Mouse (Mus musculus) CD4-positive, CD25-positive, alpha-beta regulatory T cell (primary cell): ENCODE measurements around the gene Slc35e1. TPM values are rescaled to one million over a fixed set of nuclear protein-coding genes. Genes with fewer than 3 reads are reported as not detected.

ENCODE experiments used
- polyA plus RNA-seq: library from polyadenylated mRNA; unstranded; fragments of 100-300 nt; shearing (Covaris generic); gene quantifications from one replicate; pipeline ENCODE4 v1.2.1, GENCODE M21; 2017

Gene Slc35e1
- 54.4 TPM for polyA plus RNA-seq

DNA sequence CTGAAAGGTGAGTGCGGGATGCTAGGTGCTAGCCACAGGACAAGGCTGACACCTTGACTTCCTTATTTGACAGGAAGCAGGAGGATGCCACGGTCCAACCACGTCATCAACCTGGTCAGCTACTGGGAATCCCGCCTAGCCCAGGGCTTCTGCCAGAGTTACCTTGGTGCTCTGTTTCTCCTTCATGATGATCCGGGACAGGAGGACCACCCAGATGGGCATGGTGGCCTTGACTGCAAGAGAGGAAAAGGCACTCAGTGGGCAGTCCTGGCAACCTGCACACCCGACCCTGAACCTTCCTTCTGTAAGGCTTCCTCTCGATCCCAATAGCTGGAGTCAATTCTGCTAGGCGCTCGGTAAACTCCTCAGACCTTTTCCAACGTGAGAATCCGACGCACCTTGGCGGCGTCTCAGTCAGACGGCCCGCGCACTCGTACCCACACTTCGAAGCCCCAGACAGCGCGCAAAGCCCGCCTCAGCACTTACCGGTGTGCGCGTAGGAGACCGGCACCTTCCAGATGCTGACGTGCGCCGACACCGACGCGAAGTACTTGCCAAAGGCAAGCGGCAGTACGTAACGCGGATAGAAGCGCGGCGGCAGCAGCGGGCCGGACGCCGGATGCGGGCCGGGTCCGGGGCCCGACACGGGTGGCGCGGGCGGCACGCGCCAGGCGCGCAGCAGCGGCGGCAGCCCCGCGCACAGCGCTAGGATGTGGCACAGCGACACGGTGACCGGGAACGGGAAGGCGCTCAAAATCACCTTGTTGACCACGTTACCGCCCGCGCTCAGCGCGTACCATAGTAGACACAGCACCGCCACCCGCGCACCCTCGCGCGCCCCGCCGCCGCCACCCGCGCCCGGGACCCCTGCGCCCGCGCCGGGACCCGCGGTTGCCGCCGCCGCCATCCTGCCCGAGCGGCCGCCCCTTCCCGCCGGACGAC lies at the start of gene Slc35e1:
TSS of gene Slc35e1 (minus strand) at position 935 of the 942 bp plus-strand sequence.

DNA sequence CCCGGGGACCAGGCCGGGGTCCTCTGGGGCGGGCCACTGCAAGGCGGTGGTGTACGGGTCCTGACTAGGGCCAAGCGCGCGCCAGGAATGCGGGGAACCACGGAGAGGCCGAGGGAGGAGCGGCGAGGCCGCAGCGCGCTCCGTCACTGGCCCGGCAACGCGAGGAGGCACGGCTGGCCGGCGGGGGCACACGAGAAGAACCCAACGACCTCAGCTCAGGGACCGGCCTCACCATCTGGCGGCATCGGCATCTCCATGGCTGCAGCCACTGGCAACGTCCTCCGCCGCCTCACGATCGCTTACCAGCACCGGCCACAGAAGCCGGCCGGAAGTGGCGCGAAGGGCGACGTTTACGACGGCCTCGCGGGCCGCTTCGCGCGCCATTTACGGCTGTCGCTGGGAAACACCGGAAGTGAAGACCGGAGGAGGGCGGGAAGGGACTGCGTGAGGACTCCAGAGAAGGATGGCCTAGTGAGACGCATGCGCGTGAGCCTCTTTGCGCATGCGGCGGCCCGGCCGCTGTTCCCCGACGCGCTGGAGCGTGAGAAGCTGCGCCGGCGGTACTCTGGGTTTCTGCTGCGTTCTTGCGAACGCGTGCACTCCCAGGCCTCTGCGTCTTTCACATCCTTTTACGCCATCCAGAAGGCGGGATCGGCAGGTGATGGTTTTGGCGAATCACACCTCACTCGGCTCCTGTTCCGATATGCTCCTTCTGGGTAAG lies 17.4 kb downstream of the Slc35e1 start, which contains the start of gene Cherp:
TSS of gene Cherp (minus strand) at position 401 of the 721 bp plus-strand sequence.

DNA sequence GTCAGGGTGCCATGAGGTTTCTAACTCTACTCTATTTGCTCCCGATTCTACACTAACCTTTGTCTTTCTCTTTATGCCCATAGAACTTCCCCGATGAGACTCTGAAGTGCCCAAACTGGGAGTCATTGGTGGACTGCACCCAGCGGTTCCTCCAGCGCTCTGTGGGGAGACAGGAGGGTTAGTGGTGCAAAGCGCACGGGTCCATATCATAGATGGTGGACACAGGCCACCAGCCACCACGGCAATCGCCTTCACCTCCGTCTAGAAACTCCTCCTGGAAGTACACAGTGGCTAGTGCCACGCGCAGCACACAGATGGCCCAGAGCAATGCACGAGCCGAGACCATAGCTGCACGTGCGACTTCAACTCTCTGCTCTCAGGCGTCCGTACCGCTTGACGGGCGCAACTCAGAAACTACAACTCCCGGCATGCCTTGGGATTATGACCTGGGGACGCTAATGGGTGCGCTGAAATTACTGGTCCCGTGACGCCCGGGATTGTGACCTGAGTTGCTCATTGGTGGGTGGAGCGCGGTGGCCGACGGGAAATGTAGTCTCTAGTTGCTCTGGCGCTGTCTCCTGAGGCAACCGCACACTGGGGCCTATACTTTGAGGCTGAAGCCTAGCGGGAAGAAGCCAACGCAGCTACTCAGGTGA lies 48.9 kb downstream of the Slc35e1 start, which contains the start of the genes Calr3 and 1700030K09Rik:
TSS of gene Calr3 (minus strand) at position 533 of the 656 bp plus-strand sequence.
TSS of gene 1700030K09Rik (plus strand) at position 543 of the 656 bp plus-strand sequence.

Other genes with a start within 250 kb of the Slc35e1 start
- gene Gm10282, start 187.4 kb downstream of the Slc35e1 start, polyA plus RNA-seq: 3.6 TPM
- 663 TPM for gene Klf2, start 173.6 kb downstream of the Slc35e1 start, polyA plus RNA-seq
- gene Eps15l1, start 71.2 kb downstream of the Slc35e1 start, polyA plus RNA-seq: 55.7 TPM
- gene Calr3, start 48.7 kb downstream of the Slc35e1 start, polyA plus RNA-seq: 0.81 TPM
- 9.3 TPM for gene 1700030K09Rik, start 48.7 kb downstream of the Slc35e1 start, polyA plus RNA-seq
- gene Cherp, start 17.4 kb downstream of the Slc35e1 start, polyA plus RNA-seq: 109 TPM
- 19.1 TPM for gene Med26, start 55.7 kb upstream of the Slc35e1 start, polyA plus RNA-seq
- gene Smim7, start 78.5 kb upstream of the Slc35e1 start, polyA plus RNA-seq: 57.7 TPM
- gene Tmem38a, start 79.4 kb upstream of the Slc35e1 start, polyA plus RNA-seq: 2.4 TPM
- 0.08 TPM for gene Nwd1, start 154.1 kb upstream of the Slc35e1 start, polyA plus RNA-seq
- 203 TPM for gene Sin3b, start 230.7 kb upstream of the Slc35e1 start, polyA plus RNA-seq